Mouse (Mus musculus): ENCODE data around the gene Ermap.

Gene Ermap

DNA sequence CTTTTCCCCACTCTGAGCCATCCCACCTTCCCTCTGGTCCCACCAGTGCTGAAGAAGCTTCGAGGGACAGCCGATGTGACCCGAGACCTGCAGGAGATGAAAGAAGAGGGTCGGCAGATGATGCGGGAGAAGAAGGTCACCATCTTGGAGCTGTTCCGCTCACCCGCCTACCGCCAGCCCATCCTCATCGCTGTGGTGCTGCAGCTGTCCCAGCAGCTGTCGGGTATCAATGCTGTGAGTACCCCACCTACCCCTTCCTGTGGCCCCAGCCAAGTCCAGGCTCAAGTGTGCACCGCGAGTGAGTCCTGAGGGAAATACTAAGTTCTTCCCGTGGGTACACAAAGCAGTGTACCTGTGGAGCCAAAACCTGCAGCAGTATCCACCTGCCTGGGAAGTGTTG is 56.5 kb downstream of the Ermap start:
- no peak for DNase-seq

DNA sequence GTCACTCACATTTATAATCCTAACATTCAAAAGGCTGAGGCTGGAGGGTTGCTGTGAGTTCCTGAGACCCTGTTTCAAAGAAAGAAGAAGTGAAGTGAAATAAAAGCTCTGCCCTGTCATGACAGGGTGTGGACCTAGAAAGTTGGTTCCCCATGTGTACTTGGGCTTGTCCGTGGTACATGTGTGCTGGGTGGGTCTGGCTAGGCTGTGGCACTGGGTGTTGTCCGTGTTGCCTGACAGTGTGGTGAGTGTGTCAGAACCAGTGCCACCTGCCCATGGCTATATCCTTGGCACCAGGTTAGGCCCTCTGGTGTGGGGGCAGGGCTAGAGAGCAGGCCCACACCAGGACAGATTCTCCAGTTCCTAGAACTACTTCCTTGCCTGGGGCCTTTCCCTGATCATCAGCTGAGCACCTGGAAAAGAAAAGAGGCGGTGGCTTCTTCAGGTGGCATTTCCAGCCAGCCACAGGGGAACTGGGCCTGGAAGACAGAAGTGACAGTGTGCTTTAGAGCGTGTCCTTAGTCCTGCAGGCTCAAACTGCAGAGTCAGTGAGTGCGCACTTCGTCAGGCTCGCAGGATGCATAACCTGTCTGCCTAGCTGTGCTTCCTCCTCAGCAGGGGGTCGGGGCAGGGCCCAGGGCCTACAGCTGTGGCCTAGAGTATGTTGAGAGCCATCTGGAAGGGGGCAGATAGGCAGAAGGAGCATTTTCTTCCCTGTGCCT is 58.5 kb downstream of the Ermap start:
- no peak for DNase-seq

DNA sequence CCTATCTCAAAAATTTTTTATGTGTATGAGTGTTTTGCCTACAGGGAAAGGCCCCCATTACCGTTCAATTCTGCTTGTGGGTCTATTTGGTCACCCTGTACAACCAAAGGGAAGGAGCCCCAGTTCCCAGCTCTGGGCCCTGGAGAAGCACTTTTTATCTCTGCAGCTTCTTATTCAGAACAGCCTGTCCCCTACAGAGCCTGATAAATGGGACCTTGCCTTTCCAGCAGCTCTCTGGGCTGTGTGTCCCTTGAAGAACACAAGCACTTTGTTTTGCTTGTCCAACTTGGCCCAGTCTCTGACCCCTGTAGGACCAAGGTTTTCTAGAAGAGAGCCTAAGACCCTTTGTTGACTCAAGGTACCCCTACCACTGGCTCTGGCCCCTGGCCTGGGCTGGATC is 60.7 kb downstream of the Ermap start:
- no peak for DNase-seq

DNA sequence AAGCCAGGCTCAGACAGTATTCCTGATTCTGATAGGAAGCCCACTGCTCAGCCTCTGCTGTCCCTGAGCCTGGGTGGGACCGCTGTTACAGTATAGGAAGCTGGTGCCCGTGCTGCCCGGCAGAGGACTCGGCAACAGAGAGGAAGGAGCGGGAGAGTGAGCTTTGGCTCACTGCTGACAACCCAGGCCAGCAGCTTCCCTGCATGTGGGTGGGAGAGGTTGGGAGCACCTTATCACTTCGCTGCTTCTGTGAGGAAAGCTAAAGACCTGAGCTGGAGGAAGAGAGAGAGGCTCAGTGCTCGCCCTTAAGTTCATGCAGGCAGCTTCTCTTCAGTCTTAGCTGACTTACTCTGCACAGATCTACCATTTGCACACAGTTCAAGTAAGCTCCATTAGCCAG is 61.3 kb downstream of the Ermap start:
- no peak for DNase-seq

DNA sequence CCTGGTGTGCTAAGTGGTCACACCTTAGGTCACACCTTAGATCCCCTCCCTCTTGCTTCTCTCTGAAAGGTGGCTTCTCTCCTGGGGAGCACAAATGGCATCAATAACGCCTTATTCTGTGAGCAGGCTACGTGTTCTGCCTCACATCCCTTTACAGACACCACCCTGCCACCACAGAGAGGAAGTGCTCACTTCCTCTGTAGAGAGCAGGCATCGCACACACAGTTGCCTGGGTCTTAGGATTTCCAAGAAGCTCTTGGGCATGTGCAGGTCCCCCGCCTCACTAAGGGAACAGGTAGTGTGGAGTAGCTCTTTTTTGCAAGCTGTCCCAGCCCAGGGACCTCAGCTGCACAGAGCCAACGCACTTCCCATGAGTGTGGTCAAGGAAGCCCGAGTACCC is 62.6 kb downstream of the Ermap start:
- DNase-seq, result peak; percentile 21 to 57

DNA sequence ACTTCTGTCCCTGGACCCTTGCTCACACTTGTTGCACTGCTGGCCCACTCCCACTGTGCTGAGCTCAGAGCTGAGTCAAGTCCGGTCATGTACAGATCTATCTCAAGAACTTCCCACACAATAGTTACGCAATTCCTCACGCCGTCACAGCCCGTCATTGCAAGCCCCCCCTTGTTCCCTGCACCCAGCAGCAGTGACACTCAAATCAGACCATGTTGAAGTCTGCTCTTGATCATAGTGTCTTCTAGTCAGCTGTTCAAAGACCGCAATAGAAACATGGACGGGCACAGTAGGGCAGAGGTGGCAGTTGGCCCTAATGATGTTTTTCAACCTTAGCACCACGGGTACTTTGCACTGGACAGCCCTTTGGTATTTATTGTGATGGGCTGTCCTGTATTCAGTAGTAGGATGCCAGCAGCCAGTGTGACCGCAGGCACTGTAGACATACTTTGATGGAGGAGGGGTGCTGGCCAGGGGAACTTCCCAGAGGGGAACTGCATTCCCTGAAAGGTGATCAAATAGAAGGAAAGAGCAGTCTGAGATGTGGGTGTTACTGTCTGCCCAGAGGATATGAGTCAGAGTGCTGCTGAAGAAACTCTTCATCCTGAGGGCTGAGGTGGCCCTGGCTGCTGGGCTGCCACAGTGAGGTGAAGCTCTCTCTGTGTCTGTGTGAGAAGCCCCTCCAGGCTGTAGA is 64.1 kb downstream of the Ermap start:
- no peak for DNase-seq
